Mouse (Mus musculus) embryonic fibroblast, embryonic 13.5 days (primary cell): ENCODE data around the gene Nop2. TPM values are rescaled to one million over a fixed set of nuclear protein-coding genes. Genes with fewer than 3 reads are reported as not detected.
A peak's percentile ranks its signal among the peaks of the same experiment; 100 is the strongest.

ENCODE experiments used
- H3K27ac ChIP-seq: 2 replicates; pipeline ENCODE4 v1.5.1; 2012; ENCODE audit warnings: low read length, control low read depth, inconsistent platforms; ENCODE audit not compliant: insufficient read depth
- H3K4me1 ChIP-seq: 2 replicates; pipeline ENCODE4 v1.6.1; 2011; ENCODE audit warnings: low read length; ENCODE audit not compliant: control insufficient read depth, insufficient read depth
- H3K4me3 ChIP-seq: 2 replicates; pipeline ENCODE4 v1.5.1; 2011; ENCODE audit warnings: mild to moderate bottlenecking, control low read depth, low read length; ENCODE audit not compliant: insufficient read depth
- CTCF ChIP-seq: IDR thresholded peaks from 2 replicates; pipeline ENCODE4 v1.5.1; 2011; ENCODE audit warnings: mild to moderate bottlenecking, control low read depth, low read length, moderate library complexity, borderline replicate concordance; ENCODE audit not compliant: insufficient read depth
- POLR2A ChIP-seq: IDR thresholded peaks from 2 replicates; pipeline ENCODE4 v1.6.1; 2011; ENCODE audit warnings: low read depth, mild to moderate bottlenecking, control low read depth, low read length, moderate library complexity
- polyA plus RNA-seq: library from polyadenylated mRNA; stranded (reverse); fragments of >200 nt; gene quantifications from 2 replicates; pipeline ENCODE4 v1.2.4, GENCODE M21; 2011; ENCODE audit warnings: low read depth; ENCODE audit not compliant: missing spikeins, insufficient read length

Nop2 gene
- polyA plus RNA-seq, 1 experiment = 35.9 TPM

GRCm38 (mm10) chr6:125148926-125149568, 17.3 kb downstream of the Nop2 start:
- TF ChIP-seq CTCF (no peak), POLR2A (no peak)
- no peak overlapping the region for H3K4me3 ChIP-seq
- no peak overlapping the region for H3K27ac ChIP-seq
- H3K4me1 ChIP-seq = peaks cover 5% of the 10 kb centered on the region; the same call in 1 of the 2 replicates

GRCm38 (mm10) chr6:125149569-125149950, 17.9 kb downstream of the Nop2 start:
- H3K4me1 ChIP-seq = peaks cover 5% of the 10 kb centered on the region; the same call in 1 of the 2 replicates
- no peak overlapping the region for H3K27ac ChIP-seq
- TF ChIP-seq CTCF (no peak), POLR2A (no peak)
- H3K4me3 ChIP-seq = no peak overlapping the region

GRCm38 (mm10) chr6:125152212-125153017, 20.7 kb downstream of the Nop2 start:
- H3K27ac ChIP-seq = no peak overlapping the region
- H3K4me1 ChIP-seq = 0 out of 2 replicates have a peak, but pooled peaks cover 5% of the 10 kb centered on the region
- TF ChIP-seq CTCF (no peak), POLR2A (no peak)
- H3K4me3 ChIP-seq = no peak overlapping the region

GRCm38 (mm10) chr6:125153018-125153389, 21.3 kb downstream of the Nop2 start:
- no peak for TF ChIP-seq CTCF
- TF ChIP-seq POLR2A = no peak
- H3K4me1 ChIP-seq = 0 out of 2 replicates have a peak, but pooled peaks cover 4% of the 10 kb centered on the region
- no peak overlapping the region for H3K4me3 ChIP-seq
- H3K27ac ChIP-seq = no peak overlapping the region

- Histone ChIP-seq H3K27ac (no peak overlapping the region), H3K4me3 (no peak overlapping the region)
- TF ChIP-seq POLR2A (no peak), CTCF (no peak)
Observed at GRCm38 (mm10) chr6:125153682-125154081, 22.0 kb downstream of the Nop2 start.

GRCm38 (mm10) chr6:125154550-125154949, 22.8 kb downstream of the Nop2 start:
- Histone ChIP-seq H3K4me1 (no peaks in the 10 kb centered on the region), H3K4me3 (no peak overlapping the region), H3K27ac (no peak overlapping the region)
- no peak for TF ChIP-seq POLR2A
- TF ChIP-seq CTCF = peak; percentile 10; the same call in 1 of the 2 replicates

More at GRCm38 (mm10) chr6:125153682-125154081, 22.0 kb downstream of the Nop2 start:
- no peaks in the 10 kb centered on the region for H3K4me1 ChIP-seq

GRCm38 (mm10) chr6:125155262-125155661, 23.6 kb downstream of the Nop2 start:
- peaks cover 2% of the 10 kb centered on the region; the same call in 1 of the 2 replicates for H3K4me1 ChIP-seq
- no peak overlapping the region for H3K4me3 ChIP-seq
- no peak overlapping the region for H3K27ac ChIP-seq
- no peak for TF ChIP-seq POLR2A
- TF ChIP-seq CTCF = no peak

DNA sequence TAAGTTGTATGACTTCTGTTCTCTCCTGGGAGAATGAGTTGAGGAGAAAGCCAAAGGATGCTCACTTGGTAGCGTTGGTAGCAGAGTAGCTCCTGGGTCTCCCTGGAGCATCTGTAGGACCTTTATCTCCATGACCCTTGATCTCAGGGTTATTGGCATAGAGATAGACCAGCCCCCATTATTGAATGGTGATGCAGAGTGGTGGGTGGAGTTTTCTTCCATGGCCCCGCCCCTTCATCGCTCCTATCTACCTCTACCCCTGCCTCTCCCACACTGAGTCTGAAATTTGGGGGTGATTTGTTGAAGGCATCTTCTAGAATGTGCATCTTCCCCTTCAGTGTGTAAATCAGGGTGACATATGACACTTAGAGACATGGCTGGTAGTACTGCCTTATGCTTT, 24.8 kb downstream of the Nop2 start:
- peaks cover 7% of the 10 kb centered on the region; the same call in 1 of the 2 replicates for H3K4me1 ChIP-seq
- H3K27ac ChIP-seq = no peak overlapping the region
- H3K4me3 ChIP-seq = no peak overlapping the region
- TF ChIP-seq POLR2A (no peak), CTCF (no peak)

DNA sequence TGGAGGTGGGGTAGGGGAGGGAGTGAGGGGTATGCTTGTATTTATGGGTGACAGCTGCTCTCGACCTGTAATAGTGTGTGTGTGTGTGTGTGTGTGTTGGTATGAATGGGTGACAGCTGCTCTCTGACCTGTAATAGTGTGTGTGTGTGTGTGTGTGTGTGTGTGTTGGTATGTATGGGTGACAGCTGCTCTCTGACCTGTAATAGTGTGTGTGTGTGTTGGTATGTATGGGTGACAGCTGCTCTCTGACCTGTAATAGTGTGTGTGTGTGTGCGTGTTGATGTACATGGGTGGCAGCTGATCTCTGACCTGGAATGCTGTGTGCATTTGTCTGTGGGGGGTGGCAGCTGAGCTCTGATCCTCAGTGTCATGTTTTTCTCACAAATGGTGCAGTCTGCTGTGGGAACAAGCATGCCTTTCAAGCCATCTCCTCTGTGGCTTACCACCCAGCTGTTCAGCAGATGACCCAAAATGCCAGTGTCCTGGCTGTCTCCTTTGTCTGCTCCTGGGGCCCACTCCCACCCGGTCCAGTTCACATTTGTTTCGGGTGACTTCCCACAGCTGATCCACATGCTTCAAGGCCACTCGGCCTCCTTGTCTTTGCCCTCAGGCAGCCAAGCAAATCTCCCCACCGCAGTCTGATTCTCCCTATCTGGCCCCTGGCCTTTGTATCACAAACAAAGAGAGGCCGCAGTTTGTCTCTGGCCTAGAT, 25.4 kb downstream of the Nop2 start:
- no peak for TF ChIP-seq CTCF
- TF ChIP-seq POLR2A = 0 out of 2 replicates have a peak, but pooled peaks have one; percentile 2
- peaks cover 7% of the 10 kb centered on the region; the same call in 1 of the 2 replicates for H3K4me1 ChIP-seq
- no peak overlapping the region for H3K4me3 ChIP-seq
- H3K27ac ChIP-seq = no peak overlapping the region
